Mouse (Mus musculus): ENCODE measurements around the gene Prrc2a. TPM values are rescaled to one million over a fixed set of nuclear protein-coding genes. Genes with fewer than 3 reads are reported as not detected.

The Prrc2a gene
- total and polyA plus RNA-seq, 3 experiments: 71.0 to 663 (median 87.6) TPM

- TF ChIP-seq SMC3 (IDR thresholded peaks at IDR 0.05; ENCODE audit: low read depth, low read length) (0 out of 2 replicates have a peak, but pooled peaks have one; percentile 21), ZKSCAN1 (IDR thresholded peaks at IDR 0.05; ENCODE audit: low read depth, low read length) (no peak), TBP (IDR thresholded peaks at IDR 0.05; ENCODE audit: low read depth, low read length) (peak; percentile 54; the same call in 1 of the 2 replicates), POLR2A (IDR thresholded peaks at IDR 0.05; ENCODE audit: control insufficient read depth in 1 of 2, insufficient read depth in 1 of 2, low read depth in 1 of 2, low read length in 2 of 2, poor library complexity in 1 of 2) (0 out of 4 replicates have a peak, but pooled peaks of 1 of the 2 experiments have one; percentile 26), KAT2A (conservative IDR thresholded peaks at IDR 0.05; ENCODE audit: low read depth, low read length) (no peak), ZC3H11A (IDR thresholded peaks at IDR 0.05; ENCODE audit: low read depth, low read length) (no peak), CTCF (IDR thresholded peaks at IDR 0.05 in 2 of 3, conservative IDR thresholded peaks at IDR 0.05 in 1 of 3; ENCODE audit: control insufficient read depth in 1 of 3, insufficient read depth in 1 of 3, low read depth in 2 of 3, low read length in 3 of 3, poor library complexity in 1 of 3, severe bottlenecking in 1 of 3) (no peak), UBTF (IDR thresholded peaks at IDR 0.05; ENCODE audit: borderline replicate concordance, insufficient read depth, low read depth, low read length) (no peak), ELF1 (IDR thresholded peaks at IDR 0.05; ENCODE audit: low read depth, low read length) (0 out of 2 replicates have a peak, but pooled peaks have one; percentile 27), TAL1 (IDR thresholded peaks at IDR 0.05; ENCODE audit: low read length) (no peak), SIN3A (IDR thresholded peaks at IDR 0.05; ENCODE audit: low read length) (peak; percentile 91), JUND (IDR thresholded peaks at IDR 0.05; ENCODE audit: low read depth, low read length) (no peak), MAZ (IDR thresholded peaks at IDR 0.05; ENCODE audit: low read depth, low read length) (0 out of 2 replicates have a peak, but pooled peaks have one; percentile 42), MAX (IDR thresholded peaks at IDR 0.05; ENCODE audit: low read length) (no peak), E2F4 (IDR thresholded peaks at IDR 0.05; ENCODE audit: borderline replicate concordance, low read depth, low read length) (no peak), HCFC1 (IDR thresholded peaks at IDR 0.05; ENCODE audit: low read depth, low read length) (peak; percentile 54; the same call in 1 of the 2 replicates)
Observed at GRCm38 (mm10) chr17:35209785-35210535, 45.3 kb upstream of the Prrc2a start (continued).

GRCm38 (mm10) chr17:35205380-35205769, 40.7 kb upstream of the Prrc2a start:
- TF ChIP-seq SIN3A (IDR thresholded peaks at IDR 0.05; ENCODE audit: low read length): no peak
- TF ChIP-seq RCOR1 (IDR thresholded peaks at IDR 0.05; ENCODE audit: low read depth, low read length): no peak
- TF ChIP-seq SMC3 (IDR thresholded peaks at IDR 0.05; ENCODE audit: low read depth, low read length): no peak
- no peak for TF ChIP-seq POLR2AphosphoS5 (IDR thresholded peaks at IDR 0.05; ENCODE audit: borderline replicate concordance, low read depth, low read length)
- no peak for TF ChIP-seq MAFK (IDR thresholded peaks at IDR 0.05; ENCODE audit: borderline replicate concordance, low read depth, low read length)
- no peak for TF ChIP-seq CHD1 (IDR thresholded peaks at IDR 0.05; ENCODE audit: low read depth, low read length)
- no peak for TF ChIP-seq CHD2 (IDR thresholded peaks at IDR 0.05; ENCODE audit: low read length)
- TF ChIP-seq TCF12 (IDR thresholded peaks at IDR 0.05; ENCODE audit: low read depth, low read length): no peak
- no peak for TF ChIP-seq GATA1 (IDR thresholded peaks at IDR 0.05; ENCODE audit: low read depth, low read length)
- TF ChIP-seq E2F4 (IDR thresholded peaks at IDR 0.05; ENCODE audit: borderline replicate concordance, low read depth, low read length): no peak
- TF ChIP-seq ETS1 (IDR thresholded peaks at IDR 0.05; ENCODE audit: low read depth, low read length): no peak
- no peak for TF ChIP-seq MAX (IDR thresholded peaks at IDR 0.05; ENCODE audit: low read length)
- TF ChIP-seq RAD21 (IDR thresholded peaks at IDR 0.05; ENCODE audit: low read depth, low read length): no peak
- no peak for TF ChIP-seq ZMIZ1 (IDR thresholded peaks at IDR 0.05; ENCODE audit: low read depth, low read length)
- TF ChIP-seq BHLHE40 (IDR thresholded peaks at IDR 0.05; ENCODE audit: borderline replicate concordance, low read depth, low read length): no peak
- no peak for TF ChIP-seq KAT2A (conservative IDR thresholded peaks at IDR 0.05; ENCODE audit: low read depth, low read length)
- no peak for TF ChIP-seq ZKSCAN1 (IDR thresholded peaks at IDR 0.05; ENCODE audit: low read depth, low read length)
- TF ChIP-seq MAZ (IDR thresholded peaks at IDR 0.05; ENCODE audit: low read depth, low read length): no peak
- no peak for TF ChIP-seq POLR2AphosphoS2 (IDR thresholded peaks at IDR 0.05; ENCODE audit: low read length)
- Histone ChIP-seq H3K79me2 (ENCODE audit: control insufficient read depth, insufficient read depth, low read length, poor library complexity) (no peaks in the 10 kb centered on the region; the same call in 1 of the 2 replicates), H3K27ac (ENCODE audit: control insufficient read depth, low read depth, low read length) (no peak overlapping the region), H3K9ac (ENCODE audit: control insufficient read depth, low read depth, low read length, poor library complexity, severe bottlenecking) (no peak overlapping the region), H3K36me3 (ENCODE audit: control insufficient read depth in 1 of 2, insufficient read depth in 2 of 2, low read length in 2 of 2) (peaks cover 0 to 13% of the 10 kb centered on the region in 2 experiments; a peak in 2 of 4 replicates), H3K27me3 (ENCODE audit: control insufficient read depth in 1 of 2, insufficient read depth in 2 of 2, low read length in 2 of 2) (no peaks in the 10 kb centered on the region), H3K4me1 (ENCODE audit: control insufficient read depth in 1 of 2, insufficient read depth in 2 of 2, low read length in 2 of 2) (peaks cover 10 to 25% of the 10 kb centered on the region in 2 experiments), H3K9me3 (replicated peaks; ENCODE audit: insufficient read depth, low read length) (no peaks in the 10 kb centered on the region), H3K4me3 (ENCODE audit: control insufficient read depth in 1 of 2, insufficient read depth in 1 of 2, low read depth in 2 of 2, low read length in 2 of 2) (no peak overlapping the region)
- DNase-seq (ENCODE audit: low read depth, low spot score): no peak
